In genomic region chr5:129071761-129072280, GRCm38 (mm10) we compare ENCODE assay signal across 14 mouse cellular contexts. TPM values are rescaled to one million over a fixed set of nuclear protein-coding genes. Genes with fewer than 3 reads are reported as not detected.
DNase-seq lines count a peak whose midpoint lies in the region; ATAC-seq and TF ChIP-seq lines count a peak whose summit lies in the region.
"Had no signal": no experiment of that assay in that cellular context is flagged by ENCODE, and none has a peak within 500 bp of the region (broad histone marks: within the 10 kb centered on the region; RNA-seq: fewer than 3 reads in every experiment).

No protein-coding gene starts in this region.

- no peaks in the 10 kb centered on the region for H3K27me3 ChIP-seq in forebrain, embryonic 13.5 days
- H3K27me3 ChIP-seq in forebrain, embryonic 12.5 days = no peaks in the 10 kb centered on the region
- no peaks in the 10 kb centered on the region for H3K27me3 ChIP-seq in midbrain, embryonic 11.5 days (ENCODE audit: control insufficient read depth, insufficient read depth, low read length)
- H3K27me3 ChIP-seq in midbrain, embryonic 10.5 days (ENCODE audit: low read depth, poor library complexity, severe bottlenecking) = no peaks in the 10 kb centered on the region
- H3K27me3 ChIP-seq in cerebellum, adult 2 months (ENCODE audit: control insufficient read depth, insufficient read depth, low read length) = peaks cover 2% of the 10 kb centered on the region; the same call in 1 of the 2 replicates
- no peaks in the 10 kb centered on the region for H3K27me3 ChIP-seq in forebrain, postnatal 0 days (ENCODE audit: insufficient read depth, low read length)
- H3K27me3 ChIP-seq in intestine, postnatal 0 days (replicated peaks; ENCODE audit: control insufficient read depth, insufficient read depth, low read length) = no peaks in the 10 kb centered on the region
- H3K27me3 ChIP-seq: midbrain, embryonic 12.5 days had no signal

- TF ChIP-seq CTCF in cerebellum, adult 2 months (IDR thresholded peaks at IDR 0.05; ENCODE audit: borderline replicate concordance, insufficient read depth, low read depth, low read length) = no peak
- TF ChIP-seq CTCF in forebrain, postnatal 0 days (IDR thresholded peaks at IDR 0.05; ENCODE audit: low read depth) = no peak
- no peak for TF ChIP-seq CTCF in intestine, postnatal 0 days (IDR thresholded peaks at IDR 0.05; ENCODE audit: low read depth)

- whole genome bisulfite sequencing in forebrain, embryonic 13.5 days = 68% methylated on average over 14 of the region's 14 CpGs
- 81% methylated on average over 14 of the region's 14 CpGs for WGBS in forebrain, embryonic 12.5 days
- 85% methylated on average over 14 of the region's 14 CpGs for whole genome bisulfite sequencing in midbrain, embryonic 11.5 days
- 89% methylated on average over 14 of the region's 14 CpGs for WGBS in midbrain, embryonic 10.5 days
- WGBS in cerebellum, adult 2 months = 6% methylated on average over 14 of the region's 14 CpGs
- 35% methylated on average over 14 of the region's 14 CpGs for WGBS in forebrain, postnatal 0 days
- WGBS in intestine, postnatal 0 days = 71% methylated on average over 14 of the region's 14 CpGs

- DNase-seq in midbrain, embryonic 11.5 days (ENCODE audit: low spot score, missing footprints) = peak; percentile 33
- DNase-seq in midbrain, embryonic 10.5 days (ENCODE audit: low spot score) = no peak
- DNase-seq in cerebellum, adult 2 months = peak; percentile 40 to 67
- DNase-seq in forebrain, postnatal 0 days = peak; percentile 69
- no peak for DNase-seq in gastrocnemius, adult 18-20 months (ENCODE audit: low spot score)
- DNase-seq: gastrocnemius, postnatal 14 days; kidney, adult 8-10 months; right cerebral cortex, adult 18-20 months had no signal

- no peak for TF ChIP-seq POLR2A in cerebellum, adult 2 months (IDR thresholded peaks at IDR 0.05; ENCODE audit: borderline replicate concordance, insufficient read depth, low read length)

- ATAC-seq in forebrain, embryonic 13.5 days = no peak
- ATAC-seq in forebrain, embryonic 12.5 days (ENCODE audit: low FRiP score) = no peak
- no peak for ATAC-seq in midbrain, embryonic 11.5 days (ENCODE audit: low FRiP score)
- peak; percentile 62 for ATAC-seq in forebrain, postnatal 0 days
- no peak for ATAC-seq in intestine, postnatal 0 days

- peak overlapping the region; percentile 54 for H3K27ac ChIP-seq in forebrain, embryonic 13.5 days
- no peak overlapping the region for H3K27ac ChIP-seq in forebrain, embryonic 12.5 days
- H3K27ac ChIP-seq in midbrain, embryonic 11.5 days (ENCODE audit: low read depth, low read length) = no peak overlapping the region
- no peak overlapping the region for H3K27ac ChIP-seq in midbrain, embryonic 10.5 days (replicated peaks)
- no peak overlapping the region for H3K27ac ChIP-seq in cerebellum, adult 2 months (ENCODE audit: insufficient read depth, low read length)
- peak overlapping the region; percentile 74 for H3K27ac ChIP-seq in forebrain, postnatal 0 days (ENCODE audit: low read depth, low read length)
- H3K27ac ChIP-seq in intestine, postnatal 0 days (ENCODE audit: low read depth, low read length) = no peak overlapping the region
- H3K27ac ChIP-seq: lung, embryonic 15.5 days; midbrain, embryonic 12.5 days had no signal

- no peaks in the 10 kb centered on the region for H3K9me3 ChIP-seq in forebrain, embryonic 13.5 days (replicated peaks)
- H3K9me3 ChIP-seq in forebrain, embryonic 12.5 days = no peaks in the 10 kb centered on the region
- no peaks in the 10 kb centered on the region for H3K9me3 ChIP-seq in midbrain, embryonic 11.5 days (ENCODE audit: control insufficient read depth, low read length)
- H3K9me3 ChIP-seq in midbrain, embryonic 10.5 days (replicated peaks) = no peaks in the 10 kb centered on the region
- no peaks in the 10 kb centered on the region for H3K9me3 ChIP-seq in forebrain, postnatal 0 days (ENCODE audit: low read length)
- no peaks in the 10 kb centered on the region for H3K9me3 ChIP-seq in intestine, postnatal 0 days (ENCODE audit: control insufficient read depth)
- H3K9me3 ChIP-seq: lung, embryonic 15.5 days; midbrain, embryonic 12.5 days had no signal

- H3K4me1 ChIP-seq in forebrain, embryonic 13.5 days = peaks cover 20% of the 10 kb centered on the region
- peaks cover 8% of the 10 kb centered on the region; the same call in 1 of the 2 replicates for H3K4me1 ChIP-seq in forebrain, embryonic 12.5 days
- no peaks in the 10 kb centered on the region for H3K4me1 ChIP-seq in midbrain, embryonic 11.5 days (ENCODE audit: control insufficient read depth, insufficient read depth, low read length)
- 0 out of 2 replicates have a peak, but pooled peaks cover 4% of the 10 kb centered on the region for H3K4me1 ChIP-seq in midbrain, embryonic 10.5 days
- no peaks in the 10 kb centered on the region for H3K4me1 ChIP-seq in cerebellum, adult 2 months (ENCODE audit: control insufficient read depth, insufficient read depth, low read length)
- H3K4me1 ChIP-seq in forebrain, postnatal 0 days (ENCODE audit: insufficient read depth) = 0 out of 2 replicates have a peak, but pooled peaks cover 9% of the 10 kb centered on the region
- no peaks in the 10 kb centered on the region for H3K4me1 ChIP-seq in intestine, postnatal 0 days (replicated peaks; ENCODE audit: control insufficient read depth, insufficient read depth, low read length)
- H3K4me1 ChIP-seq: midbrain, embryonic 12.5 days had no signal

- H3K4me3 ChIP-seq in forebrain, embryonic 13.5 days = no peak overlapping the region
- no peak overlapping the region for H3K4me3 ChIP-seq in forebrain, embryonic 12.5 days (replicated peaks)
- no peak overlapping the region for H3K4me3 ChIP-seq in midbrain, embryonic 11.5 days (ENCODE audit: low read depth, low read length)
- H3K4me3 ChIP-seq in midbrain, embryonic 10.5 days = no peak overlapping the region
- H3K4me3 ChIP-seq in cerebellum, adult 2 months (replicated peaks; ENCODE audit: insufficient read depth, low read depth, low read length) = no peak overlapping the region
- no peak overlapping the region for H3K4me3 ChIP-seq in forebrain, postnatal 0 days (ENCODE audit: low read depth, low read length)
- H3K4me3 ChIP-seq in intestine, postnatal 0 days (ENCODE audit: low read depth, low read length) = no peak overlapping the region
- H3K4me3 ChIP-seq: lung, embryonic 15.5 days; midbrain, embryonic 12.5 days had no signal

- H3K9ac ChIP-seq in forebrain, embryonic 13.5 days = no peak overlapping the region
- no peak overlapping the region for H3K9ac ChIP-seq in forebrain, embryonic 12.5 days
- no peak overlapping the region for H3K9ac ChIP-seq in midbrain, embryonic 11.5 days (ENCODE audit: low read length)
- no peak overlapping the region for H3K9ac ChIP-seq in forebrain, postnatal 0 days
- H3K9ac ChIP-seq in intestine, postnatal 0 days (ENCODE audit: low read depth, low read length) = no peak overlapping the region
- H3K9ac ChIP-seq: lung, embryonic 15.5 days; midbrain, embryonic 12.5 days had no signal

- no peaks in the 10 kb centered on the region for H3K36me3 ChIP-seq in forebrain, embryonic 13.5 days (ENCODE audit: poor library complexity, severe bottlenecking)
- H3K36me3 ChIP-seq in forebrain, embryonic 12.5 days (replicated peaks) = no peaks in the 10 kb centered on the region
- H3K36me3 ChIP-seq in midbrain, embryonic 11.5 days (ENCODE audit: control insufficient read depth, insufficient read depth, low read length) = no peaks in the 10 kb centered on the region
- H3K36me3 ChIP-seq in midbrain, embryonic 10.5 days = no peaks in the 10 kb centered on the region
- H3K36me3 ChIP-seq in forebrain, postnatal 0 days (ENCODE audit: insufficient read depth) = no peaks in the 10 kb centered on the region
- H3K36me3 ChIP-seq in intestine, postnatal 0 days (ENCODE audit: control insufficient read depth, insufficient read depth) = no peaks in the 10 kb centered on the region
- H3K36me3 ChIP-seq: lung, embryonic 15.5 days; midbrain, embryonic 12.5 days had no signal

- no peak overlapping the region for H3K4me2 ChIP-seq in forebrain, embryonic 13.5 days
- H3K4me2 ChIP-seq in forebrain, embryonic 12.5 days = no peak overlapping the region
- no peak overlapping the region for H3K4me2 ChIP-seq in midbrain, embryonic 11.5 days
- H3K4me2 ChIP-seq in forebrain, postnatal 0 days (ENCODE audit: low read depth) = no peak overlapping the region
- H3K4me2 ChIP-seq in intestine, postnatal 0 days (replicated peaks; ENCODE audit: low read depth) = no peak overlapping the region
- H3K4me2 ChIP-seq: lung, embryonic 15.5 days; midbrain, embryonic 12.5 days had no signal

RNA-seq across cellular contexts. Expression of gene Adgrd1, which starts 24.7 kb away (rescaled TPM):
- polyA plus RNA-seq in forebrain, embryonic 13.5 days (2015; fragmentation: Nextera tagmentation; extraction: Ambion mirVana) = 0.05 and 0.09 TPM in 2 replicates
- polyA plus RNA-seq in forebrain, embryonic 12.5 days (2016; fragmentation: Nextera tagmentation; extraction: Ambion mirVana) = 0.05 and 0.09 TPM in 2 replicates
- polyA plus RNA-seq in midbrain, embryonic 11.5 days (2014; fragmentation: Nextera tagmentation; extraction: Ambion mirVana) = 0.07 and 0.15 TPM in 2 replicates
- polyA plus RNA-seq in midbrain, embryonic 10.5 days (2016; fragmentation: Nextera tagmentation; extraction: Ambion mirVana) = 0.09 and 0.16 TPM in 2 replicates
- 0.27 and 0.34 TPM in 2 replicates for polyA plus RNA-seq in cerebellum, adult 2 months (2012; rRNA removed)
- 0.46 and 1.0 TPM in 2 replicates for total RNA-seq in forebrain, postnatal 0 days (2014; rRNA removed)
- polyA plus RNA-seq in forebrain, postnatal 0 days (2015; fragmentation: Nextera tagmentation; extraction: Ambion mirVana) = 0.19 and 0.22 TPM in 2 replicates
- total RNA-seq in gastrocnemius, adult 18-20 months (2021) = 1 to 10 TPM; 3.5 to 5.7 TPM
- 1.6 and 1.9 TPM in 2 replicates for polyA plus RNA-seq in intestine, postnatal 0 days (2015; fragmentation: Nextera tagmentation; extraction: Ambion mirVana)
- polyA plus RNA-seq: limb, embryonic 11.5 days had no signal

RNA-seq across cellular contexts. Expression of gene Ran, which starts 52.0 kb away (rescaled TPM):
- 746 and 789 TPM in 2 replicates for polyA plus RNA-seq in forebrain, embryonic 13.5 days (2015; fragmentation: Nextera tagmentation; extraction: Ambion mirVana)
- polyA plus RNA-seq in forebrain, embryonic 12.5 days (2016; fragmentation: Nextera tagmentation; extraction: Ambion mirVana) = 821 and 873 TPM in 2 replicates
- polyA plus RNA-seq in midbrain, embryonic 11.5 days (2014; fragmentation: Nextera tagmentation; extraction: Ambion mirVana) = 948 and 951 TPM in 2 replicates
- 965 and 1,091 TPM in 2 replicates for polyA plus RNA-seq in midbrain, embryonic 10.5 days (2016; fragmentation: Nextera tagmentation; extraction: Ambion mirVana)
- 152 and 160 TPM in 2 replicates for polyA plus RNA-seq in cerebellum, adult 2 months (2012; rRNA removed)
- 258 and 312 TPM in 2 replicates for total RNA-seq in forebrain, postnatal 0 days (2014; rRNA removed)
- polyA plus RNA-seq in forebrain, postnatal 0 days (2015; fragmentation: Nextera tagmentation; extraction: Ambion mirVana) = 330 and 336 TPM in 2 replicates
- 10 to 100 TPM; 68.9 to 83.3 TPM for total RNA-seq in gastrocnemius, adult 18-20 months (2021)
- 191 and 196 TPM in 2 replicates for polyA plus RNA-seq in intestine, postnatal 0 days (2015; fragmentation: Nextera tagmentation; extraction: Ambion mirVana)

Comparison
In these comparisons a context has a peak if more than half of its experiments do, and no peak if none do; other contexts are left out.
1. H3K27ac ChIP-seq: peak in forebrain, embryonic 13.5 days (single experiment) and forebrain, postnatal 0 days (single experiment); none in forebrain, embryonic 12.5 days (single experiment), midbrain, embryonic 11.5 days (single experiment), midbrain, embryonic 10.5 days (single experiment), cerebellum, adult 2 months (single experiment) and intestine, postnatal 0 days (single experiment).
2. DNase-seq: peak in midbrain, embryonic 11.5 days (single experiment), cerebellum, adult 2 months (2 of 2) and forebrain, postnatal 0 days (single experiment); none in midbrain, embryonic 10.5 days (single experiment) and gastrocnemius, adult 18-20 months (single experiment).